Comparison of ENCODE assay signal across 8 mouse cellular contexts in genomic region chr4:132463430-132464254, GRCm38 (mm10). TPM values are rescaled to one million over a fixed set of nuclear protein-coding genes. Genes with fewer than 3 reads are reported as not detected.
DNase-seq lines count a peak whose midpoint lies in the region; ATAC-seq and TF ChIP-seq lines count a peak whose summit lies in the region.

Gene Med18 (minus strand): TSS chr4:132463921.

- peak; percentile 91 for DNase-seq in 3T3-L1 (ENCODE audit: low read depth, low spot score)
- peak; percentile 77 to 88 for DNase-seq in adrenal gland, postnatal 4 days (ENCODE audit: low spot score in 2 of 2)
- peak; percentile 97 for DNase-seq in embryonic facial prominence, embryonic 14.5 days (ENCODE audit: low spot score)
- peak; percentile 95 for DNase-seq in heart, adult 8-10 months (ENCODE audit: low spot score)
- peak; percentile 95 for DNase-seq in kidney, adult 9 months
- DNase-seq in limb, embryonic 14.5 days (ENCODE audit: low spot score), result peak; percentile 95
- DNase-seq in midbrain, postnatal 0 days (ENCODE audit: low spot score), result peak; percentile 97
- DNase-seq in spleen, postnatal 14 days (ENCODE audit: low spot score in 2 of 2), result peak; percentile 86 to 88

- H3K36me3 ChIP-seq in embryonic facial prominence, embryonic 14.5 days (ENCODE audit: control insufficient read depth, insufficient read depth, low read length), result peaks cover 29% of the 10 kb centered on the region
- H3K36me3 ChIP-seq in limb, embryonic 14.5 days (ENCODE audit: control insufficient read depth, insufficient read depth, low read length), result peaks cover 22% of the 10 kb centered on the region
- peaks cover 15% of the 10 kb centered on the region for H3K36me3 ChIP-seq in midbrain, postnatal 0 days (ENCODE audit: insufficient read depth, low read length)

- peak; percentile 68 for TF ChIP-seq CTCF in midbrain, postnatal 0 days (IDR thresholded peaks at IDR 0.05)

- peak within 1 kb of the TSS; percentile 78 for H3K4me3 ChIP-seq in embryonic facial prominence, embryonic 14.5 days (ENCODE audit: low read depth, low read length)
- H3K4me3 ChIP-seq in limb, embryonic 14.5 days (replicated peaks; ENCODE audit: low read length), result peak within 1 kb of the TSS; percentile 86
- H3K4me3 ChIP-seq in midbrain, postnatal 0 days (ENCODE audit: low read depth, low read length), result peak within 1 kb of the TSS; percentile 72

- H3K4me2 ChIP-seq in embryonic facial prominence, embryonic 14.5 days (ENCODE audit: low read depth, low read length), result peak within 1 kb of the TSS; percentile 83
- H3K4me2 ChIP-seq in limb, embryonic 14.5 days (replicated peaks; ENCODE audit: low read depth, low read length, severe bottlenecking), result peak within 1 kb of the TSS; percentile 82
- peak within 1 kb of the TSS; percentile 84 for H3K4me2 ChIP-seq in midbrain, postnatal 0 days (ENCODE audit: low read depth, low read length, poor library complexity, severe bottlenecking)

- H3K27me3 ChIP-seq in embryonic facial prominence, embryonic 14.5 days (replicated peaks; ENCODE audit: control insufficient read depth, insufficient read depth, low read length), result no peaks in the 10 kb centered on the region
- no peaks in the 10 kb centered on the region for H3K27me3 ChIP-seq in limb, embryonic 14.5 days (ENCODE audit: control insufficient read depth, insufficient read depth, low read length)
- no peaks in the 10 kb centered on the region for H3K27me3 ChIP-seq in midbrain, postnatal 0 days (ENCODE audit: insufficient read depth, low read length)

- 0 out of 2 replicates have a peak, but pooled peaks have one; percentile 2 for TF ChIP-seq POLR2A in limb, embryonic 14.5 days (IDR thresholded peaks at IDR 0.05; ENCODE audit: borderline replicate concordance, extremely low read depth, insufficient read depth, insufficient read length)

- H3K4me1 ChIP-seq in embryonic facial prominence, embryonic 14.5 days (ENCODE audit: control insufficient read depth, insufficient read depth, low read length), result 0 out of 2 replicates have a peak, but pooled peaks cover 10% of the 10 kb centered on the region
- H3K4me1 ChIP-seq in limb, embryonic 14.5 days (ENCODE audit: control insufficient read depth, insufficient read depth, low read length), result peaks cover 15% of the 10 kb centered on the region
- H3K4me1 ChIP-seq in midbrain, postnatal 0 days (ENCODE audit: insufficient read depth, low read length), result peaks cover 7% of the 10 kb centered on the region; the same call in 1 of the 2 replicates

- peak; percentile 93 for ATAC-seq in embryonic facial prominence, embryonic 14.5 days (ENCODE audit: low read depth)
- peak; percentile 93 for ATAC-seq in limb, embryonic 14.5 days (ENCODE audit: low FRiP score, low read depth)
- peak; percentile 94 for ATAC-seq in midbrain, postnatal 0 days (ENCODE audit: low FRiP score)

- no peaks in the 10 kb centered on the region for H3K9me3 ChIP-seq in embryonic facial prominence, embryonic 14.5 days (ENCODE audit: control insufficient read depth, low read length)
- H3K9me3 ChIP-seq in limb, embryonic 14.5 days (ENCODE audit: control insufficient read depth, low read length), result no peaks in the 10 kb centered on the region
- no peaks in the 10 kb centered on the region for H3K9me3 ChIP-seq in midbrain, postnatal 0 days (ENCODE audit: low read length)

- H3K27ac ChIP-seq in embryonic facial prominence, embryonic 14.5 days (replicated peaks; ENCODE audit: low read depth, low read length), result peak within 1 kb of the TSS; percentile 70
- H3K27ac ChIP-seq in limb, embryonic 14.5 days (replicated peaks; ENCODE audit: low read depth, low read length), result peak within 1 kb of the TSS; percentile 59; the same call in 1 of the 2 replicates
- peak within 1 kb of the TSS; percentile 48 for H3K27ac ChIP-seq in midbrain, postnatal 0 days (ENCODE audit: low read depth, low read length)

- WGBS in embryonic facial prominence, embryonic 14.5 days, result 0% methylated on average over 44 of the region's 44 CpGs
- WGBS in limb, embryonic 14.5 days, result under 1% methylated on average over 44 of the region's 44 CpGs
- under 1% methylated on average over 44 of the region's 44 CpGs for WGBS in midbrain, postnatal 0 days

- peak within 1 kb of the TSS; percentile 84 for H3K9ac ChIP-seq in embryonic facial prominence, embryonic 14.5 days (ENCODE audit: low read depth, low read length)
- peak within 1 kb of the TSS; percentile 68 for H3K9ac ChIP-seq in limb, embryonic 14.5 days (ENCODE audit: low read depth, low read length, severe bottlenecking)
- H3K9ac ChIP-seq in midbrain, postnatal 0 days (replicated peaks; ENCODE audit: low read length, poor library complexity, severe bottlenecking), result peak within 1 kb of the TSS; percentile 75

RNA-seq across cellular contexts. Expression of gene Med18, which starts in this region (rescaled TPM):
- 10 to 100 TPM; 13.5 to 13.6 TPM for total RNA-seq in adrenal gland, postnatal 4 days (2021)
- 6.6 and 8.5 TPM in 2 replicates for polyA plus RNA-seq in embryonic facial prominence, embryonic 14.5 days (2014; fragmentation: Nextera tagmentation; extraction: Ambion mirVana)
- 1 to 10 TPM; 2.5 to 4.7 (median 4.1) TPM for total RNA-seq in heart, adult 8-10 months (2022)
- 9.1 and 9.7 TPM in 2 replicates for polyA plus RNA-seq in limb, embryonic 14.5 days (2012; rRNA removed)
- 8.7 and 9.0 TPM in 2 replicates for polyA plus RNA-seq in limb, embryonic 14.5 days (2014; fragmentation: Nextera tagmentation; extraction: Ambion mirVana)
- total RNA-seq in midbrain, postnatal 0 days (2014; rRNA removed), result 14.3 and 17.5 TPM in 2 replicates
- 13.0 and 13.1 TPM in 2 replicates for polyA plus RNA-seq in midbrain, postnatal 0 days (2015; fragmentation: Nextera tagmentation; extraction: Ambion mirVana)

Comparison
In these comparisons a context has a peak if more than half of its experiments do, and no peak if none do; other contexts are left out.
1. Peak in every context shown above with its lines: DNase-seq, ATAC-seq, H3K4me3 ChIP-seq and H3K27ac ChIP-seq.